ENCODE assay signal across 18 mouse cellular contexts in the genomic region with DNA sequence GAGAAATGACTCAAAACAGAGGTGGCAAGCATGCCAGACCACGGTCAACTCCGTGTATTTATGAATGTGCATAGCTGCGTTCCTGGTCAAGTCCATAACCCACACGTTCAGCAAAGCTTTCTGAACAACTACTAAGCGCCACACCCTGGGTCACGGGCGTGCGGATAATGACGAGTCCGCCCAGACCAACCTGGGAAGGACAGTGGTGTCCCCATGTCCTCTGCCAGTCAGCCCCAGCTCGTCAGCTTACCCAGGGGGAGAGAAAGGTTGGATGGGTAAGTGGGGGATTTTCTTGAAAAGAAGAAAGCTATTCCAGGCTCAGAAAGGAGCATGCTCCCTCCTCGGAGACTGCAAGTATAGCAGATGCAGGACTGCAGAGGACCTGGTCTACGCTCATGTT. TPM values are rescaled to one million over a fixed set of nuclear protein-coding genes. Genes with fewer than 3 reads are reported as not detected.
DNase-seq lines count a peak whose midpoint lies in the region; ATAC-seq lines count a peak whose summit lies in the region.
"Had no signal": no experiment of that assay in that cellular context is flagged by ENCODE, and none has a peak within 500 bp of the region (broad histone marks: within the 10 kb centered on the region; RNA-seq: fewer than 3 reads in every experiment).

No protein-coding gene starts in this region.

- H3K36me3 ChIP-seq in heart, embryonic 13.5 days = no peaks in the 10 kb centered on the region
- H3K36me3 ChIP-seq in intestine, embryonic 16.5 days (ENCODE audit: control insufficient read depth, insufficient read depth, low read length) = no peaks in the 10 kb centered on the region; the same call in 1 of the 2 replicates
- H3K36me3 ChIP-seq: limb, embryonic 15.5 days; midbrain, embryonic 12.5 days had no signal

- no peak for DNase-seq in heart, postnatal 4 days
- DNase-seq in retina, embryonic 14.5 days (ENCODE audit: low spot score) = peak; percentile 20
- DNase-seq in retina, postnatal 1 day = no peak
- DNase-seq in embryo, embryonic 11 days = no peak
- no peak for DNase-seq in urinary bladder, adult 2 months (ENCODE audit: low spot score)
- DNase-seq in layer of hippocampus, adult 9-11 months = no peak
- DNase-seq: adrenal gland, postnatal 36 days; cerebellum, adult 2 months; kidney, adult 18-20 months; spleen, adult 18-20 months; thymus, postnatal 25 days had no signal

- peak overlapping the region; percentile 57 for H3K9ac ChIP-seq in heart, embryonic 13.5 days
- no peak overlapping the region for H3K9ac ChIP-seq in intestine, embryonic 16.5 days (ENCODE audit: low read depth, low read length)
- H3K9ac ChIP-seq: limb, embryonic 15.5 days; midbrain, embryonic 12.5 days had no signal

- H3K27ac ChIP-seq in heart, embryonic 13.5 days (replicated peaks) = peak overlapping the region; percentile 26
- H3K27ac ChIP-seq in intestine, embryonic 16.5 days (ENCODE audit: low read length) = no peak overlapping the region
- H3K27ac ChIP-seq: gastrocnemius, adult 2 months; layer of hippocampus, adult 2 months; limb, embryonic 15.5 days; midbrain, embryonic 12.5 days had no signal

- peaks cover 73% of the 10 kb centered on the region for H3K27me3 ChIP-seq in heart, embryonic 13.5 days (replicated peaks)
- H3K27me3 ChIP-seq in intestine, embryonic 16.5 days (replicated peaks; ENCODE audit: control insufficient read depth, insufficient read depth, low read length) = 0 out of 2 replicates have a peak, but pooled peaks cover 2% of the 10 kb centered on the region
- H3K27me3 ChIP-seq: Patski had no signal

- no peaks in the 10 kb centered on the region for H3K9me3 ChIP-seq in heart, embryonic 13.5 days
- H3K9me3 ChIP-seq in intestine, embryonic 16.5 days (ENCODE audit: control insufficient read depth, low read length) = no peaks in the 10 kb centered on the region
- H3K9me3 ChIP-seq: limb, embryonic 15.5 days; midbrain, embryonic 12.5 days had no signal

- peak overlapping the region; percentile 21 for H3K4me3 ChIP-seq in heart, embryonic 13.5 days
- no peak overlapping the region for H3K4me3 ChIP-seq in intestine, embryonic 16.5 days (ENCODE audit: low read length)
- H3K4me3 ChIP-seq: gastrocnemius, adult 2 months; layer of hippocampus, adult 2 months; limb, embryonic 15.5 days; midbrain, embryonic 12.5 days had no signal

- peaks cover 24% of the 10 kb centered on the region for H3K4me1 ChIP-seq in heart, embryonic 13.5 days
- H3K4me1 ChIP-seq in intestine, embryonic 16.5 days (ENCODE audit: control insufficient read depth, insufficient read depth, low read length) = peaks cover 7% of the 10 kb centered on the region; the same call in 1 of the 2 replicates

- WGBS in heart, embryonic 13.5 days = 53% methylated on average over 13 of the region's 13 CpGs
- WGBS in intestine, embryonic 16.5 days = 61% methylated on average over 13 of the region's 13 CpGs

- peak; percentile 40; the same call in 1 of the 2 replicates for ATAC-seq in heart, embryonic 13.5 days (ENCODE audit: extremely low read depth, insufficient number of reproducible peaks, low FRiP score, low TSS enrichment)
- no peak for ATAC-seq in intestine, embryonic 16.5 days
- ATAC-seq: Patski had no signal

- H3K4me2 ChIP-seq in heart, embryonic 13.5 days = peak overlapping the region; percentile 60
- peak overlapping the region; percentile 9; the same call in 1 of the 2 replicates for H3K4me2 ChIP-seq in intestine, embryonic 16.5 days (ENCODE audit: low read depth, low read length)
- H3K4me2 ChIP-seq: limb, embryonic 15.5 days; midbrain, embryonic 12.5 days had no signal

RNA-seq across cellular contexts. Expression of a gene that starts 12.7 kb away (rescaled TPM):
- 2.3 and 3.1 TPM in 2 replicates for polyA plus RNA-seq in heart, embryonic 13.5 days (2015; fragmentation: Nextera tagmentation; extraction: Ambion mirVana)
- 10 to 100 TPM in 1 of 2 experiments, 1 to 10 TPM in 1; 9.6 to 10.3 TPM for total RNA-seq in heart, postnatal 4 days (2021)
- polyA plus RNA-seq in intestine, embryonic 16.5 days (2015; fragmentation: Nextera tagmentation; extraction: Ambion mirVana) = 3.6 and 4.9 TPM in 2 replicates
- 10.2 and 12.4 TPM in 2 replicates for polyA plus RNA-seq in urinary bladder, adult 2 months (2012; rRNA removed)

RNA-seq across cellular contexts. Expression of a gene that starts 25.7 kb away (rescaled TPM):
- 69.9 and 75.6 TPM in 2 replicates for polyA plus RNA-seq in heart, embryonic 13.5 days (2015; fragmentation: Nextera tagmentation; extraction: Ambion mirVana)
- 10 to 100 TPM; 92.0 to 92.6 TPM for total RNA-seq in heart, postnatal 4 days (2021)
- 41.9 and 51.3 TPM in 2 replicates for polyA plus RNA-seq in intestine, embryonic 16.5 days (2015; fragmentation: Nextera tagmentation; extraction: Ambion mirVana)
- 87.1 and 91.2 TPM in 2 replicates for polyA plus RNA-seq in urinary bladder, adult 2 months (2012; rRNA removed)

RNA-seq across cellular contexts. Expression of a gene that starts 38.9 kb away (rescaled TPM):
- 19.4 and 21.6 TPM in 2 replicates for polyA plus RNA-seq in heart, embryonic 13.5 days (2015; fragmentation: Nextera tagmentation; extraction: Ambion mirVana)
- 10 to 100 TPM; 15.0 to 15.4 TPM for total RNA-seq in heart, postnatal 4 days (2021)
- 16.1 and 16.6 TPM in 2 replicates for polyA plus RNA-seq in intestine, embryonic 16.5 days (2015; fragmentation: Nextera tagmentation; extraction: Ambion mirVana)
- polyA plus RNA-seq in urinary bladder, adult 2 months (2012; rRNA removed) = 19.9 and 20.7 TPM in 2 replicates
